Mouse (Mus musculus): ENCODE results near the gene Nfkb1. TPM values are rescaled to one million over a fixed set of nuclear protein-coding genes. Genes with fewer than 3 reads are reported as not detected.

Gene Nfkb1
- polyA plus RNA-seq, 1 experiment from 2014 or later = 24.0 TPM

DNA sequence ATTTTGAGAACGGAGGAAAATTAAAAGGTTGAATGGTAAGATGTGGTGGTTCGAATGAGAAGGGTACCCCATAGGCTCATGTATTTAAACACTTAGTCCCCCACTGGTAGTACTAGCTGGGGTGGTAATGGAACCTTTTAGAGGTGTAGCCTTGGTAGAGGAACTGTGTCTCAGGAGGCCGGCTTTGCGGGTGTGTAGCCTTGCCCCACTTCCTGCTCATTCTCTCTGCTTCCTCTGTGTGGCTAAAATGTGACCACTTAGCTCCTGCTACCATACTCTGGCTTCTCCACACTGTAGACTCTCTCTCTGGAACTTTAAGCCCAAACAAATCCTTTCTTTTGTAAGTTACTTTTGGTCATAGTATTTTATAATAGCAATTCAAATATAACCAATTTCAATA lies 126.0 kb downstream of the Nfkb1 start:
- Histone ChIP-seq H3K4me2 (ENCODE audit: low read depth, low read length) (no peak overlapping the region), H3K4me1 (ENCODE audit: control insufficient read depth, insufficient read depth, low read length) (peaks cover 17% of the 10 kb centered on the region), H3K4me3 (ENCODE audit: low read length) (no peak overlapping the region), H3K36me3 (ENCODE audit: control insufficient read depth, insufficient read depth) (peaks cover 13% of the 10 kb centered on the region), H3K9ac (ENCODE audit: low read length) (no peak overlapping the region), H3K27ac (ENCODE audit: low read length) (no peak overlapping the region), H3K9me3 (replicated peaks; ENCODE audit: control insufficient read depth, low read length) (no peaks in the 10 kb centered on the region), H3K27me3 (ENCODE audit: control insufficient read depth, insufficient read depth, low read length) (no peaks in the 10 kb centered on the region)
- WGBS = 66% methylated on average over 4 of the region's 4 CpGs
- no peak for ATAC-seq (replicated peaks; ENCODE audit: extremely low read depth, insufficient read depth, low FRiP score)

DNA sequence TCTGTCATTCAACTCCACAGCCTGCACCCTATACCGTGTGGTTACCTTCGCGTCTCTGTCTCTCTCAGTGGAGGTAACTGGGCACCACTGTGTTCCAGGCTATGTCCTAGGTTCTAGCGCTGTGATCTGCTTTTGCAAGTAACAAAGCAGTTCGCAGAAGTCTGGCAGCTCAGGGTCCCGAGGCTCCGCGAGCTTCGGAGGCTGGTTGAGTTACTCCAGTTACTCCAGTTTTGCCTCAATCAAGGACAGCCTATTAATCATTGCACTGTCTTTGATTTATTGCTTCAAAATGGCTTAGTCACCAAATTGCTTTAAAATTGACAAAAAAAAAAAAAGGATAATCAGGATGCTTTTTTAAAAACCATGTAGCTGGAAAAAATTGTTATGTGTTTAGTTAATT lies 126.6 kb downstream of the Nfkb1 start:
- Histone ChIP-seq H3K36me3 (ENCODE audit: control insufficient read depth, insufficient read depth) (peaks cover 10% of the 10 kb centered on the region), H3K4me1 (ENCODE audit: control insufficient read depth, insufficient read depth, low read length) (peaks cover 17% of the 10 kb centered on the region), H3K27me3 (ENCODE audit: control insufficient read depth, insufficient read depth, low read length) (no peaks in the 10 kb centered on the region), H3K27ac (ENCODE audit: low read length) (no peak overlapping the region), H3K9ac (ENCODE audit: low read length) (no peak overlapping the region), H3K4me3 (ENCODE audit: low read length) (no peak overlapping the region), H3K4me2 (ENCODE audit: low read depth, low read length) (no peak overlapping the region), H3K9me3 (replicated peaks; ENCODE audit: control insufficient read depth, low read length) (no peaks in the 10 kb centered on the region)
- WGBS = 91% methylated on average over 9 of the region's 9 CpGs
- ATAC-seq (replicated peaks; ENCODE audit: extremely low read depth, insufficient read depth, low FRiP score) = no peak

DNA sequence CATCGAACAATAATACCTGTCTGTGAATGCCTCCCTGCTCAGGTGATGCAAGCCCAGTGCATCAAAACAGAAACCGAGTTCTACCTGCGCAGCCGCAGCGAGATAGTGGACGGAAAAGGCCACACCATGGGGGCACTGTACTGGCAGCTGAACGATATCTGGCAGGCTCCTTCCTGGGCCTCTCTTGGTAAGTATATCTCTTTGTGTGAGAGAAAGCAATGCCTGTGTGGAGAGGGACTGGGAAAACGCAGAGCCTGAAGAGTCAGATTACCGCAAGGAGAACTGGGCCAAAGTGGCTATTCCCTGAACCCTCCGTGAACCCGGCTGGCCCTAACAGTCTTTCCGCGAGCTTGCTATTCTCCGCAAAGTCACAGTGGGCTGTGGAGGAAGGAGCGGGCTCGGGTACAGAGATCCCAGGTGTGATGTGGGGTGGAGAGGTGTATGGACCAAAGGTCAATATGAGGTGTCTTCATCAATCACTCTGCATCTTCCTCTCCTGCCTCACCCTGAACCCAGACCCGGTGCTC lies 128.1 kb downstream of the Nfkb1 start:
- peaks cover 11% of the 10 kb centered on the region for H3K4me1 ChIP-seq (ENCODE audit: control insufficient read depth, insufficient read depth, low read length)
- 56% methylated on average over 17 of the region's 17 CpGs for WGBS
- H3K4me3 ChIP-seq (ENCODE audit: low read length) = no peak overlapping the region
- H3K27me3 ChIP-seq (ENCODE audit: control insufficient read depth, insufficient read depth, low read length) = no peaks in the 10 kb centered on the region
- no peak overlapping the region; the same call in 1 of the 2 replicates for H3K27ac ChIP-seq (ENCODE audit: low read length)
- H3K4me2 ChIP-seq (ENCODE audit: low read depth, low read length) = no peak overlapping the region
- peak; percentile 58; the same call in 1 of the 2 replicates for ATAC-seq (replicated peaks; ENCODE audit: extremely low read depth, insufficient read depth, low FRiP score)
- no peaks in the 10 kb centered on the region for H3K9me3 ChIP-seq (replicated peaks; ENCODE audit: control insufficient read depth, low read length)
- H3K9ac ChIP-seq (ENCODE audit: low read length) = 0 out of 2 replicates have a peak overlapping the region, but pooled peaks have one; percentile 11
- peaks cover 15% of the 10 kb centered on the region for H3K36me3 ChIP-seq (ENCODE audit: control insufficient read depth, insufficient read depth)

DNA sequence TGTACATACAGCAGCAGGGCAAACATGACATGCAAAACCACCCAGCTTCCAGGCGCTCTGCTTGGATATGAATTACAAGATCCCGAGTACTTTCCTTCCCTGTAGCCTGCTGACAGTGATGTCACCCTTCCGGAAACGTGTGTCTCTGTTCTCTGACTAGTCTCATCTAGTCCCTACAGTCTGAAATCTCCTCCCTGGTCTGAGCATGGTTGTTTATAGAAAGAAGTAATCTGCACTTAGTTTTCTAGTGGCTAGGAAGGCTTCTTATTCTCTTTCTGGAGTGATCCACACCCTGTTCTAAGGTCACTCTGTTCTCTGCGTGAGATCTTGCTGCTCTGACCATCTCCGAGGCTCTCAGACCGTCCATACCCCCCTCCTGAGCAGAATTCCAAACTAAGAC lies 129.3 kb downstream of the Nfkb1 start:
- no peak overlapping the region for H3K9ac ChIP-seq (ENCODE audit: low read length)
- H3K36me3 ChIP-seq (ENCODE audit: control insufficient read depth, insufficient read depth) = peaks cover 17% of the 10 kb centered on the region
- H3K9me3 ChIP-seq (replicated peaks; ENCODE audit: control insufficient read depth, low read length) = no peaks in the 10 kb centered on the region
- peaks cover 5% of the 10 kb centered on the region; the same call in 1 of the 2 replicates for H3K4me1 ChIP-seq (ENCODE audit: control insufficient read depth, insufficient read depth, low read length)
- WGBS = 73% methylated on average over 7 of the region's 7 CpGs
- H3K4me3 ChIP-seq (ENCODE audit: low read length) = no peak overlapping the region
- ATAC-seq (replicated peaks; ENCODE audit: extremely low read depth, insufficient read depth, low FRiP score) = no peak
- no peaks in the 10 kb centered on the region for H3K27me3 ChIP-seq (ENCODE audit: control insufficient read depth, insufficient read depth, low read length)
- no peak overlapping the region for H3K4me2 ChIP-seq (ENCODE audit: low read depth, low read length)
- H3K27ac ChIP-seq (ENCODE audit: low read length) = no peak overlapping the region

DNA sequence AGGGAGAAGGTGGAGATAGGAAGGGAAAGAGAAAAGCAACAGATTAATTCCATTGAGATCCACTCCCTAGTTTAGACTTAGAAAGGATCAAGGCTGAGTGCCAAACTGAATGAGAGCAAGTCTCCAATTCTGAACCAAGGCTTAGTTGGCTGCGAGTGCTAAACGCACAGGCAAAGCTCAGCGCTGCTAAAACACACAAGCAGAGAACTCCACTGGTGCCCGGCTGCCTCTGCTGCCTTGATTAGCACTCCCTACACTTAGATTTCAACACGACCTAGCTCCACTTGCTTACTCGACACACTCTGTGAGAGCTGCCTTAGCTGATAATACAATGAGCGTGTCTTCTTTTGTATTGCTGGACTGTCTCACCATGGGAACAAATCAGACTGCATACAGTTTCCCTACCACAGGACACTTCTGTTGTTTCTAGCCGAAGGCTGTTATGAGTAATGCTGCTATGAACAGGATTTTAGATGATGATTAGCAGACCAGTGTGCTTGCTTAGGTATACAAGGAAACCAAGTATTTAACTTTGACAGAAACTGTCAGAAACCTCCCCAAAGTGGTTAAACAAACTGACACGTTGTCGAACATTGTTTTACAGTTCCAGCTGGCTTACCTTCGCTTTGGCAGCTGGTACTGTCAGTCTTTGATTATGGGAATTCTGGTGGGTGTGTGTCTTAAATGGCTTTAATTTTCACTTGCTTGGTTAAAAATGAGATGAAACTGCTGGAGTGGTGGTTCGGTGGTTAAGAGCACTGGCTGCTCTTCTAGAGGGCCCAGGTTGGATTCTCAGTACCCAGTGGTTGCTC lies 134.3 kb downstream of the Nfkb1 start:
- no peak overlapping the region for H3K27ac ChIP-seq (ENCODE audit: low read length)
- H3K4me3 ChIP-seq (ENCODE audit: low read length) = no peak overlapping the region
- H3K27me3 ChIP-seq (ENCODE audit: control insufficient read depth, insufficient read depth, low read length) = no peaks in the 10 kb centered on the region
- H3K4me2 ChIP-seq (ENCODE audit: low read depth, low read length) = no peak overlapping the region
- ATAC-seq (replicated peaks; ENCODE audit: extremely low read depth, insufficient read depth, low FRiP score) = no peak
- no peaks in the 10 kb centered on the region for H3K4me1 ChIP-seq (ENCODE audit: control insufficient read depth, insufficient read depth, low read length)
- 0 out of 2 replicates have a peak, but pooled peaks cover 2% of the 10 kb centered on the region for H3K9me3 ChIP-seq (replicated peaks; ENCODE audit: control insufficient read depth, low read length)
- no peak overlapping the region for H3K9ac ChIP-seq (ENCODE audit: low read length)
- peaks cover 18% of the 10 kb centered on the region for H3K36me3 ChIP-seq (ENCODE audit: control insufficient read depth, insufficient read depth)
- WGBS = 86% methylated on average over 12 of the region's 12 CpGs

DNA sequence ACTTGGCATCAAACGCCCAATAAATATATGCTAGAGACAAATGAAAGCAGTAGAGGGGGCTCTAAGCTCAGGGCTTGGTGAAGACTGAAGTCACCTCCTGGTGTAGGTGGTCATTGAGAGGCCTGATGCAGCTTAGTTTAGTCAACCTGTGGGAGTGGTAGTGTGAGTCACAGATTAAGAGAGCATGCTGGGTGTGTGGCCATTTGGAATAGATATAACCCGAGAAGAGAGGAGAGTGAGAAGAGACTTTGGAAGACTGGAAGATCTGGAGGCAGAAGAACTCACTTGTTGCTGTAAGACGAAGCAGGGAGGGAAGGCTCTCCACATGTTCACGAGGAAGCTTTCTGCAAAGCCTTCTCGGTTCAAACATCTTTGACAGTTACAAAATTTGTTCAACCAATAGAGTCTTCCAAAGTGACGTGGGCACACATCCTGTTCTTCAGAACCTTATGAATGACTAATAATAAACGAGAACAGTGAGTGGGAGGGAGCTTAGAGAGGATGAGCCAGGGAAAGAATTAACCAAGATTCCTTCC lies 135.2 kb downstream of the Nfkb1 start:
- H3K4me1 ChIP-seq (ENCODE audit: control insufficient read depth, insufficient read depth, low read length) = no peaks in the 10 kb centered on the region

DNA sequence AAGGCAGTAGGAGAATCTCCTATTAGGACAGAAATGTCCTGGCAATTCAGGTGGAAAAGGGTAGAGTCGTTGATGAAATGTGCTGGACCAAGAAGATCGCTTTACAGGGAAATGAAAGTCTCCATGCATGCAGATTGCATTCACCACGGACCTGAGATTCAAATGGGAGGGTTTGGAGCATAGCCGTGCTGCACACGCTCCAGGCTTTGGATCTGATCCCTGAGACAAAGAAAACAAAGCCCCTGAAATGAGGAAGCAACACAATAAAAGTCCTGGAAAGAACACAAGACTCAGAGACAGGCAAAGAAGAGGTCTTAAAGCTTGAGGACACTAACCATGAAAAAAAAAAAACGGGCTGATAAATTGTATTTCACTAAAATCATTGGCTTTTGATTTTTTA lies 136.2 kb downstream of the Nfkb1 start:
- Histone ChIP-seq H3K9me3 (replicated peaks; ENCODE audit: control insufficient read depth, low read length) (0 out of 2 replicates have a peak, but pooled peaks cover 2% of the 10 kb centered on the region), H3K9ac (ENCODE audit: low read length) (no peak overlapping the region), H3K4me2 (ENCODE audit: low read depth, low read length) (no peak overlapping the region), H3K27ac (ENCODE audit: low read length) (no peak overlapping the region), H3K36me3 (ENCODE audit: control insufficient read depth, insufficient read depth) (peaks cover 20% of the 10 kb centered on the region), H3K4me3 (ENCODE audit: low read length) (no peak overlapping the region), H3K4me1 (ENCODE audit: control insufficient read depth, insufficient read depth, low read length) (no peaks in the 10 kb centered on the region), H3K27me3 (ENCODE audit: control insufficient read depth, insufficient read depth, low read length) (no peaks in the 10 kb centered on the region)
- no peak for ATAC-seq (replicated peaks; ENCODE audit: extremely low read depth, insufficient read depth, low FRiP score)
- WGBS = 81% methylated on average over 6 of the region's 6 CpGs

More for the DNA sequence above, 135.2 kb downstream of the Nfkb1 start:
- Histone ChIP-seq H3K36me3 (ENCODE audit: control insufficient read depth, insufficient read depth) (peaks cover 21% of the 10 kb centered on the region), H3K9me3 (replicated peaks; ENCODE audit: control insufficient read depth, low read length) (0 out of 2 replicates have a peak, but pooled peaks cover 2% of the 10 kb centered on the region), H3K27ac (ENCODE audit: low read length) (no peak overlapping the region), H3K4me3 (ENCODE audit: low read length) (no peak overlapping the region), H3K4me2 (ENCODE audit: low read depth, low read length) (no peak overlapping the region), H3K9ac (ENCODE audit: low read length) (no peak overlapping the region), H3K27me3 (ENCODE audit: control insufficient read depth, insufficient read depth, low read length) (no peaks in the 10 kb centered on the region)
- WGBS = 68% methylated on average over 7 of the region's 7 CpGs
- ATAC-seq (replicated peaks; ENCODE audit: extremely low read depth, insufficient read depth, low FRiP score) = no peak

DNA sequence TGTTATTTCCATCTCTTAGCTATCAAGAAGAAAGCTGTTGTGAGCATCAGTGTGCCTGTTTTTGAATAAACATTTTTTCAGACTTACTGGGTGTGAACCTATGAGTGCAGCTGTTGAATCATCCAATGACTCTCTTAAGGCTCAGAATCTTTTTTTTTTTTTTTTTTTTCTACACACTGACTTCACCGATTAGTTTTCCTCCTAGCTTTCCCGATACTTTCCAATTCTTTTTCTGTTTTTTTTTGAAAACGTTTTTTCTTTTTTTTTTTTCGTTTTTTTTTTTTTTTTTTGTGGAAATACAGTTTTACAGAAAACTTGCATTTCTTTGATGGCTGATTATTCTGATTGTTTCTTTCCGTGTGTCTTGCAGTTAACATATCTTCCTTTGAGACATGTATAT lies 138.5 kb downstream of the Nfkb1 start:
- Histone ChIP-seq H3K4me1 (ENCODE audit: control insufficient read depth, insufficient read depth, low read length) (no peaks in the 10 kb centered on the region), H3K9ac (ENCODE audit: low read length) (no peak overlapping the region), H3K4me2 (ENCODE audit: low read depth, low read length) (no peak overlapping the region), H3K36me3 (ENCODE audit: control insufficient read depth, insufficient read depth) (peaks cover 26% of the 10 kb centered on the region), H3K27me3 (ENCODE audit: control insufficient read depth, insufficient read depth, low read length) (no peaks in the 10 kb centered on the region), H3K4me3 (ENCODE audit: low read length) (no peak overlapping the region), H3K9me3 (replicated peaks; ENCODE audit: control insufficient read depth, low read length) (0 out of 2 replicates have a peak, but pooled peaks cover 2% of the 10 kb centered on the region), H3K27ac (ENCODE audit: low read length) (no peak overlapping the region)
- no peak for ATAC-seq (replicated peaks; ENCODE audit: extremely low read depth, insufficient read depth, low FRiP score)
- WGBS = 81% methylated on average over 5 of the region's 5 CpGs

DNA sequence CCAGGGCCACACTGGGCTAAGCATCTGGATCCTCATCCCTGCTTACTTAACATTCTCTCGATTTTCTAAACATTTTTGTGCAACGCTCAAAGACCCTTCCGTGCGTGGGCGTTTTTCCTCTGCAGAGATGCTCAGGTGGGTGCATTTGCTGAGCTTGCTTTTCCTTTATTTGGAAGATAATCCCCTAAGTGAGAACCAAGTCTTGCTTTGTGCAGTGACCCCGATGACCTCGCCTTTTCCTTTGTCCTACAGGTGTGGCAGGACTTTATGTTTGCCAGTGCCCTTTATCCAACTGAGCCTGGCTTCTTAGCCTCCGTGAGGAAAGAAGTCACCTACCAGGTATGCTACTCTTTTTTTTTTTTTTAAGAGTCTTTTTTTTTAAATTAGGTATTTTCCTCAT lies 144.0 kb downstream of the Nfkb1 start:
- H3K9ac ChIP-seq (ENCODE audit: low read length) = no peak overlapping the region
- no peak overlapping the region for H3K27ac ChIP-seq (ENCODE audit: low read length)
- H3K4me1 ChIP-seq (ENCODE audit: control insufficient read depth, insufficient read depth, low read length) = 0 out of 2 replicates have a peak, but pooled peaks cover 7% of the 10 kb centered on the region
- H3K36me3 ChIP-seq (ENCODE audit: control insufficient read depth, insufficient read depth) = peaks cover 29% of the 10 kb centered on the region
- no peak for ATAC-seq (replicated peaks; ENCODE audit: extremely low read depth, insufficient read depth, low FRiP score)
- 85% methylated on average over 8 of the region's 8 CpGs for WGBS
- H3K9me3 ChIP-seq (replicated peaks; ENCODE audit: control insufficient read depth, low read length) = no peaks in the 10 kb centered on the region
- no peak overlapping the region for H3K4me2 ChIP-seq (ENCODE audit: low read depth, low read length)
- H3K27me3 ChIP-seq (ENCODE audit: control insufficient read depth, insufficient read depth, low read length) = no peaks in the 10 kb centered on the region
- no peak overlapping the region for H3K4me3 ChIP-seq (ENCODE audit: low read length)
